Mouse (Mus musculus) CD4-positive naive resting alpha-beta T cell, adult 76 days (primary cell): ENCODE measurements around the gene Gdpd2. TPM values are rescaled to one million over a fixed set of nuclear protein-coding genes. Genes with fewer than 3 reads are reported as not detected.

ENCODE experiments used
- total RNA-seq: library from RNA; stranded (reverse); gene quantifications from one replicate; pipeline ENCODE4 v1.2.4, GENCODE M21; 2023

Gene Gdpd2
- not detected for total RNA-seq

GRCm38 (mm10) chrX:100729665-100730188 lies at the start of gene Gdpd2:
Gdpd2 (plus strand) TSS chrX:100729873.

DNA sequence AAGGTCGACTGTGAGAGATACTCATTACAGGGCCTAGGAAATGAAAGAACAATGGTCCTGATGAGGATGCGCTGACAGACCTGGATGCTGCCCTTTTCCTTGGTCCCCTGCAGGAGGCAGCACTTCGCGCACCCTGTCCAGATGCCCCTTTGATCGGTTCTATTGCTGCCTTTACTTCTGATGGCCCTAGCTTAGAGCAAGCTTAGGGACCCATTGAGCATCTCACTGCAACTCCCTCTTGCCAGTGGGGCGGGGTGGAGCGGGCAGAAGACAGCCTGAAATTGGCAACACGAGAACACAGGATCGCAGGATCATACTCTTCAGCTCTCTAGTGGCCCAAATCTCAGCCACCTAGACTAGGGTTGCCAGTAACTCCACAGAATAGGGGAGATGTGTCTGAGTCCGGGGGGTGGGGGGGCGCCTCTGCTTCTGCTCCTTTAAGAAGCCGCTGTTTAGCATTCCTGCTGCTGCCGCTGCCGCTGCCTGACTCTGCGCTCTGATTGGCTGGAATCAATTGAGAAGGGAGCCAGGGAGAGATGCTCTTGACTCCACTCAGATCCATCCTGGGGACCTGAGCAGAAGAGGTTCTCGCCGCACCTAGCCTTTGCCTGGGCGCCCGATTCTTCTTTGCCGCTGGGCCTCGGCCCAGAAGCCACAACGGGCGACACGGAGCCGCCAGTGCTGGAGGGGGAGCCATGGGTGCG lies 37.7 kb downstream of the Gdpd2 start, which contains the start of gene Dlg3:
TSS of gene Dlg3 (plus strand) at position 542 of the 704 bp plus-strand sequence.

Other genes starting within 250 kb of the Gdpd2 start
- 62.7 TPM for gene Igbp1, start 235.6 kb upstream of the Gdpd2 start, total RNA-seq
- not detected for gene Dgat2l6, start 205.0 kb upstream of the Gdpd2 start, total RNA-seq
- gene Awat1, start 157.6 kb upstream of the Gdpd2 start, total RNA-seq = not detected
- gene P2ry4, start 135.0 kb upstream of the Gdpd2 start, total RNA-seq = not detected
- gene Arr3, start 124.4 kb upstream of the Gdpd2 start, total RNA-seq = not detected
- 0.56 TPM for gene Kif4, start 104.1 kb upstream of the Gdpd2 start, total RNA-seq
- 15.2 TPM for gene Pdzd11, start 103.3 kb upstream of the Gdpd2 start, total RNA-seq
- 7.8 TPM for gene Dlg3, start 37.8 kb downstream of the Gdpd2 start, total RNA-seq